Mouse (Mus musculus): ENCODE measurements at regions not wholly inside any gene's neighbourhood (a gene's known extent, or its start where the extent isn't known, plus 50 kb on each side); places are given as distances from the start of the nearest gene placed in this dataset.

- TF ChIP-seq GATA1 (IDR thresholded peaks at IDR 0.05; ENCODE audit: borderline replicate concordance, low read length) = no peak
- no peak for TF ChIP-seq FLI1 (IDR thresholded peaks at IDR 0.05; ENCODE audit: low read length)
Observed at GRCm38 (mm10) chr2:51466003-51466402, 161.3 kb upstream of the Tas2r134 start.

Measured in megakaryocyte, embryonic 14.5 days (primary cell).